Mouse (Mus musculus): ENCODE measurements around the gene Myl6.

GRCm38 (mm10) chr10:128442718-128443117, 51.2 kb downstream of the Myl6 start:
- no peak for TF ChIP-seq POLR2A (IDR thresholded peaks at IDR 0.05; ENCODE audit: insufficient read length, low read depth)
- TF ChIP-seq USF1 (IDR thresholded peaks at IDR 0.05; ENCODE audit: low read depth) = no peak
- TF ChIP-seq MAX (IDR thresholded peaks at IDR 0.05; ENCODE audit: low read depth) = no peak
- TF ChIP-seq POLR2AphosphoS2 (IDR thresholded peaks at IDR 0.05; ENCODE audit: insufficient read length, low read depth) = no peak
- no peak for TF ChIP-seq E2F4 (IDR thresholded peaks at IDR 0.05; ENCODE audit: insufficient read depth)
- no peak for TF ChIP-seq MYOG (IDR thresholded peaks at IDR 0.05; ENCODE audit: control insufficient read depth in 1 of 3, insufficient read depth in 1 of 3, insufficient read length in 2 of 3, low read depth in 2 of 3)
- TF ChIP-seq SRF (IDR thresholded peaks at IDR 0.05; ENCODE audit: control insufficient read depth, insufficient read length, low read depth) = no peak
- no peak for TF ChIP-seq MYOD1 (IDR thresholded peaks at IDR 0.05; ENCODE audit: control insufficient read depth in 1 of 3, insufficient read length in 2 of 3, low read depth in 2 of 3)
- no peak for TF ChIP-seq CEBPB (IDR thresholded peaks at IDR 0.05; ENCODE audit: insufficient read depth, poor library complexity, severe bottlenecking)
- no peak for TF ChIP-seq TCF12 (IDR thresholded peaks at IDR 0.05; ENCODE audit: insufficient read depth, poor library complexity, severe bottlenecking)
